Mouse (Mus musculus) liver, embryonic 16.5 days (tissue): ENCODE measurements around the gene Setd1a. TPM values are rescaled to one million over a fixed set of nuclear protein-coding genes. Genes with fewer than 3 reads are reported as not detected.

Experiments used
- ATAC-seq: fragments of 200-750 bp; cut with Nextera tagmentation; 2 replicates; pipeline ENCODE4 v1.8.0; 2017; ENCODE audit warnings: low read depth, mild to moderate bottlenecking, moderate number of reproducible peaks, moderate library complexity
- H3K27ac ChIP-seq: fragments of 300-500 bp; sonication (generic); 2 replicates; pipeline ENCODE4 v1.5.1; 2014; ENCODE audit warnings: mild to moderate bottlenecking, low read length
- H3K27me3 ChIP-seq: fragments of 300-500 bp; sonication (generic); 2 replicates; pipeline ENCODE4 v1.6.1; 2014; ENCODE audit warnings: low read depth, low read length, mixed read lengths; ENCODE audit not compliant: control insufficient read depth, insufficient read depth
- H3K36me3 ChIP-seq: fragments of 300-500 bp; sonication (generic); 2 replicates; pipeline ENCODE4 v1.6.1; 2014; ENCODE audit warnings: mild to moderate bottlenecking; ENCODE audit not compliant: control insufficient read depth, insufficient read depth
- H3K4me1 ChIP-seq: fragments of 300-500 bp; sonication (generic); 2 replicates; pipeline ENCODE4 v1.6.1; 2014; ENCODE audit warnings: low read depth, low read length, mixed read lengths; ENCODE audit not compliant: control insufficient read depth
- H3K4me2 ChIP-seq: fragments of 300-500 bp; sonication (generic); 2 replicates; pipeline ENCODE4 v1.6.1; 2014; ENCODE audit warnings: low read depth, low read length, mixed read lengths
- H3K4me3 ChIP-seq: fragments of 300-500 bp; sonication (generic); 2 replicates; pipeline ENCODE4 v1.5.1; 2014; ENCODE audit warnings: low read depth, mild to moderate bottlenecking, low read length
- H3K9ac ChIP-seq: fragments of 300-500 bp; sonication (generic); 2 replicates; pipeline ENCODE4 v1.6.1; 2014; ENCODE audit warnings: low read depth, low read length
- H3K9me3 ChIP-seq: fragments of 300-500 bp; sonication (generic); replicated peaks from 2 replicates; pipeline ENCODE4 v1.6.1; 2016; ENCODE audit warnings: low read length; ENCODE audit not compliant: control insufficient read depth
- WGBS: fragments of 180-500 bp; shearing (Covaris S2); extraction: QIAGEN DNeasy Blood & Tissue Kit; methylation state at CpG from one replicate; pipeline ENCODE4 v1.1.7; 2014; ENCODE audit not compliant: insufficient replicate concordance; 5-methylcytosine and 5-hydroxymethylcytosine counted together
- polyA plus RNA-seq: library from polyadenylated mRNA; unstranded; fragments of >200 nt; fragmentation: Nextera tagmentation; extraction: Ambion mirVana; gene quantifications from 2 replicates; pipeline ENCODE4 v1.2.1, GENCODE M21; 2015

Setd1a gene
- polyA plus RNA-seq, 1 experiment from 2014 or later = 7.9 TPM

GRCm38 (mm10) chr7:127761026-127761425 is 15.4 kb upstream of the Setd1a start:
- no peak overlapping the region for H3K9ac ChIP-seq
- ATAC-seq = peak; percentile 54; the same call in 1 of the 2 replicates

GRCm38 (mm10) chr7:127763642-127764041 is 12.8 kb upstream of the Setd1a start:
- no peaks in the 10 kb centered on the region for H3K27me3 ChIP-seq
- peaks cover 46% of the 10 kb centered on the region for H3K4me1 ChIP-seq
- no peak for ATAC-seq
- WGBS = 81% methylated on average over 4 of the region's 4 CpGs
- no peaks in the 10 kb centered on the region for H3K36me3 ChIP-seq
- no peak overlapping the region for H3K9ac ChIP-seq
- no peak overlapping the region for H3K4me3 ChIP-seq
- H3K27ac ChIP-seq = no peak overlapping the region
- H3K4me2 ChIP-seq = no peak overlapping the region
- no peaks in the 10 kb centered on the region for H3K9me3 ChIP-seq

More at GRCm38 (mm10) chr7:127761026-127761425, 15.4 kb upstream of the Setd1a start:
- no peak overlapping the region for H3K27ac ChIP-seq
- WGBS = 12% methylated on average over 7 of the region's 7 CpGs
- H3K4me1 ChIP-seq = peaks cover 24% of the 10 kb centered on the region
- H3K9me3 ChIP-seq = no peaks in the 10 kb centered on the region
- no peaks in the 10 kb centered on the region for H3K36me3 ChIP-seq
- no peak overlapping the region for H3K4me3 ChIP-seq
- H3K4me2 ChIP-seq = no peak overlapping the region
- no peaks in the 10 kb centered on the region for H3K27me3 ChIP-seq

- peak overlapping the region; percentile 35 for H3K27ac ChIP-seq
- no peak overlapping the region for H3K9ac ChIP-seq
- no peak overlapping the region for H3K4me3 ChIP-seq
- WGBS = 74% methylated on average over 2 of the region's 2 CpGs
- H3K4me1 ChIP-seq = peaks cover 58% of the 10 kb centered on the region
- no peak overlapping the region for H3K4me2 ChIP-seq
- no peaks in the 10 kb centered on the region for H3K27me3 ChIP-seq
- H3K36me3 ChIP-seq = no peaks in the 10 kb centered on the region
- ATAC-seq = no peak
- no peaks in the 10 kb centered on the region for H3K9me3 ChIP-seq
Measured at GRCm38 (mm10) chr7:127765756-127766155, 10.7 kb upstream of the Setd1a start.

GRCm38 (mm10) chr7:127766851-127767609 is 9.4 kb upstream of the Setd1a start:
- 35% methylated on average over 17 of the region's 17 CpGs for WGBS
- Histone ChIP-seq H3K4me3 (peak overlapping the region; percentile 72), H3K9me3 (no peaks in the 10 kb centered on the region), H3K4me1 (peaks cover 64% of the 10 kb centered on the region), H3K27me3 (no peaks in the 10 kb centered on the region), H3K36me3 (no peaks in the 10 kb centered on the region), H3K4me2 (peak overlapping the region; percentile 92), H3K9ac (peak overlapping the region; percentile 80), H3K27ac (peak overlapping the region; percentile 97)
- ATAC-seq = peak; percentile 91

GRCm38 (mm10) chr7:127767671-127768345 is 8.7 kb upstream of the Setd1a start:
- H3K4me3 ChIP-seq = peak overlapping the region; percentile 72
- 51% methylated on average over 19 of the region's 19 CpGs for WGBS
- H3K9ac ChIP-seq = peak overlapping the region; percentile 80

GRCm38 (mm10) chr7:127768346-127768996 is 8.0 kb upstream of the Setd1a start:
- Histone ChIP-seq H3K27ac (peak overlapping the region; percentile 97), H3K4me3 (peak overlapping the region; percentile 72), H3K27me3 (no peaks in the 10 kb centered on the region), H3K4me1 (peaks cover 69% of the 10 kb centered on the region), H3K9me3 (no peaks in the 10 kb centered on the region), H3K36me3 (no peaks in the 10 kb centered on the region), H3K9ac (peak overlapping the region; percentile 80), H3K4me2 (peak overlapping the region; percentile 92)
- 49% methylated on average over 13 of the region's 13 CpGs for WGBS
- no peak for ATAC-seq

More at GRCm38 (mm10) chr7:127767671-127768345, 8.7 kb upstream of the Setd1a start:
- ATAC-seq = peak; percentile 15
- H3K27ac ChIP-seq = peak overlapping the region; percentile 97
- H3K4me2 ChIP-seq = peak overlapping the region; percentile 92
- H3K9me3 ChIP-seq = no peaks in the 10 kb centered on the region
- H3K27me3 ChIP-seq = no peaks in the 10 kb centered on the region
- peaks cover 69% of the 10 kb centered on the region for H3K4me1 ChIP-seq
- no peaks in the 10 kb centered on the region for H3K36me3 ChIP-seq

- no peaks in the 10 kb centered on the region for H3K9me3 ChIP-seq
- ATAC-seq = peak; percentile 14
- peaks cover 74% of the 10 kb centered on the region for H3K4me1 ChIP-seq
Measured at GRCm38 (mm10) chr7:127768997-127769593, 7.4 kb upstream of the Setd1a start.

GRCm38 (mm10) chr7:127769651-127770038 is 6.8 kb upstream of the Setd1a start, which contains the start of gene Orai3:
TSS of gene Orai3 (plus strand) at chr7:127769815.
- peaks cover 75% of the 10 kb centered on the region for H3K4me1 ChIP-seq
- H3K4me2 ChIP-seq = peak within 1 kb of the TSS; percentile 92
- no peaks in the 10 kb centered on the region for H3K9me3 ChIP-seq
- H3K27me3 ChIP-seq = no peaks in the 10 kb centered on the region
- peak within 1 kb of the TSS; percentile 72 for H3K4me3 ChIP-seq
- under 1% methylated on average over 24 of the region's 24 CpGs for WGBS
- peak within 1 kb of the TSS; percentile 85 for H3K9ac ChIP-seq
- H3K36me3 ChIP-seq = no peaks in the 10 kb centered on the region
- ATAC-seq = peak; percentile 43
- peak within 1 kb of the TSS; percentile 82 for H3K27ac ChIP-seq

More at GRCm38 (mm10) chr7:127768997-127769593, 7.4 kb upstream of the Setd1a start:
- Histone ChIP-seq H3K9ac (peak overlapping the region; percentile 85), H3K4me3 (peak overlapping the region; percentile 72), H3K27me3 (no peaks in the 10 kb centered on the region), H3K27ac (peak overlapping the region; percentile 82), H3K36me3 (no peaks in the 10 kb centered on the region), H3K4me2 (peak overlapping the region; percentile 92)
- 2% methylated on average over 16 of the region's 16 CpGs for WGBS
